Mouse (Mus musculus) Patski (cell line): Measurements from ENCODE around the gene Cenpc1. TPM values are rescaled to one million over a fixed set of nuclear protein-coding genes. Genes with fewer than 3 reads are reported as not detected.
A peak's percentile ranks its signal among the peaks of the same experiment; 100 is the strongest.

ENCODE experiments used
- ATAC-seq: fragments of 100-300 bp; one replicate; pipeline ENCODE4 v1.8.0; 2021
- CTCF ChIA-PET: fragments of 350-600 bp; sonication (Branson Sonifier 250); formaldehyde crosslinking; loops from one replicate; lab custom pipeline; 2022; ENCODE audit warnings: inconsistent platforms; lab: Charles Lee
- POLR2A ChIA-PET: fragments of 350-600 bp; sonication (Branson Sonifier 250); formaldehyde crosslinking; loops from one replicate; lab custom pipeline; 2022; ENCODE audit warnings: antibody characterized with exemption, inconsistent platforms; lab: Charles Lee
- DNase-seq: peaks from one replicate; pipeline ENCODE4 v3.0.0-alpha.2; 2011; ENCODE audit warnings: low read depth, low spot score
- H3K27me3 ChIP-seq: fragments of 371-371 bp; one replicate; pipeline ENCODE4 v1.5.1; 2021
- CTCF ChIP-seq: fragments of 100-300 bp; IDR thresholded peaks from one replicate; pipeline ENCODE4 v1.5.1; 2021
- in situ Hi-C: fragments of 300-500 bp; cut with MboI; formaldehyde crosslinking; loops from 3 replicates; pipeline ENCODE4 v1.11.1; 2018; ENCODE audit warnings: low pct_unique_long_range_greater_than_20kb, mixed read lengths
- polyA plus RNA-seq: library from polyadenylated mRNA; unstranded; gene quantifications from one replicate; pipeline ENCODE4 v1.2.3, GENCODE M21; 2021

Cenpc1 gene
- polyA plus RNA-seq, 1 experiment from 2014 or later = 22.4 TPM

GRCm38 (mm10) chr5:86029820-86030219 is 35.6 kb downstream of the Cenpc1 start:
- in situ Hi-C loops = no loop called here
- DNase-seq (no peak), ATAC-seq (no peak)
- TF ChIP-seq CTCF = no peak
- no peaks in the 10 kb centered on the region for H3K27me3 ChIP-seq
- ChIA-PET CTCF (interaction anchor here (1.8 kb wide), 1 partner anchor 36 kb away, joined by 5 read pairs; the partner anchor contains the start of gene Cenpc1), POLR2A (no interaction called here)

DNA sequence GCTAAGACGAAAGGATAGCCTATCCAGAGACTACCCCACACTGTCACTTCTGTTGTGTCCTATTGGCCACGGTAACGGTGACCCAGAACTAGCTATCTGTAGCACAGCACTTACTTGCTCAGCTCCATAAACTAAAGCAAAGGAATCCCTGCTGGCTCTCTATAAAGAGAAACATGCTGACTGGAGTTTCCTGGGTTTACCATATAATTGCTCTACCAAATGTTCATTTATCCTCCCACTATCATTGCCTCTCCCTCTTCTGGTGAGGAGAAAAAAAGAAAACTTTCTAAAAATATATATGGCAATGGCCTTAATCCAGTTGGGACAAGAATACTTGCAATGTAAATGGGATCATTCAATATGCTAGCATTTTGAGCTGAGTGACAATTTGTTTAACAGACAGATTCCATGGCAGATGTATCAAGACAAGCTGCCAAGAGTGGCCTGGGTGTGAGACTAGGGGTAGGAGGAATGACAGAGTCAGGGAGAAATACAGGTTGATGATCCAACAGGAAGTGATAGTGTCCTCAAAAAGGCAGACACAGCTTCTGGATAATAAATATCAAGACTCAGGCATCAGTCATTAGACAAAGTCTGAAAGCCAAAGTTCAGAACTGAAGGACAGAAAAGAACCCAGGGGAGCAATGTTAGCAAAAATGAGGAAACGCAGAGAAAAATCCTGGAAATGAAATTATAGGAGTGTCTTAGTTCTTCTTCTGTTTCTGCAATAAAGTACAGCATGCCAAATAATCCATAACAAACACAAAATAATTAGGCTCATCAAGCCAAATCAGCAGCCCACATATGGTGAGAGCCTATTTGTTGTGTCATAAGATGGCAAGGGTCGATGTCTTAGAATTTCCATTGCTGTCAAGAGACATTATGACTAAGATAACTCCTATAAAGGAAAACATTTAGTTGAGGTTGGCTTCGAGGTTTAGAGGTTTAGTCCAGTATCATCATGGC is 68.6 kb downstream of the Cenpc1 start:
- in situ Hi-C loops = no loop called here
- DNase-seq = no peak
- CTCF ChIA-PET = no interaction called here

GRCm38 (mm10) chr5:85994551-85994950 is 70.8 kb downstream of the Cenpc1 start:
- no peak for TF ChIP-seq CTCF
- CTCF ChIA-PET = interaction anchor here (0.8 to 1.4 kb wide), 3 partner anchors 29 to 42 kb away, joined by 3 to 9 read pairs (median 3); no protein-coding TSS in a partner anchor
- in situ Hi-C loops = no loop called here
- POLR2A ChIA-PET = no interaction called here
- DNase-seq = no peak
- no peak for ATAC-seq
- no peaks in the 10 kb centered on the region for H3K27me3 ChIP-seq

More for the DNA sequence above, 68.6 kb downstream of the Cenpc1 start:
- POLR2A ChIA-PET = no interaction called here
- H3K27me3 ChIP-seq = no peaks in the 10 kb centered on the region
- no peak for ATAC-seq
- TF ChIP-seq CTCF = no peak

GRCm38 (mm10) chr5:85992805-85993721 is 72.3 kb downstream of the Cenpc1 start:
- ChIA-PET CTCF (interaction anchor here (0.8 to 1.1 kb wide), 2 partner anchors 21 to 30 kb away, joined by 3 to 4 read pairs; no protein-coding TSS in a partner anchor), POLR2A (no interaction called here)
- H3K27me3 ChIP-seq = no peaks in the 10 kb centered on the region
- DNase-seq (no peak), ATAC-seq (peak; percentile 28)
- in situ Hi-C loops = no loop called here
- TF ChIP-seq CTCF = no peak

GRCm38 (mm10) chr5:85992055-85992454 is 73.3 kb downstream of the Cenpc1 start:
- peak; percentile 22 for TF ChIP-seq CTCF
- in situ Hi-C loops = no loop called here
- no peak for ATAC-seq
- POLR2A ChIA-PET = no interaction called here
- DNase-seq = no peak
- H3K27me3 ChIP-seq = no peaks in the 10 kb centered on the region
- CTCF ChIA-PET = no interaction called here

DNA sequence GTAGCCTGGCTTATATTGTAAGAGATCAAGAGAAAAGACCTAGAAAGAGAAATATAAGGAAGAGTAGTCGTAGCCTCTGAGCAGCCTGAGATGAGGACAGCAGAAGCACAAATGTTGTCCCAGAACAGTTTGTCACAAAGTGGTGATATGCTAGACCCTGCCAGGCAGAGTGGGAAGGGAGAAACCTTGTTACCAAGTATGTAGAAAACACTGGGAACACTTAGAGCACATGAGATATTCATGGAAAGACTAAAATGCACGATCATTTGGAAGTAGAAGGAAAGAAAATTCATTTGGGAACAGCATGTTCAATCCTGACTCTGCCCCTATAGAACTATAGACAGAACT is 77.9 kb downstream of the Cenpc1 start:
- ATAC-seq = no peak
- H3K27me3 ChIP-seq = peaks cover 20% of the 10 kb centered on the region
- CTCF ChIA-PET = no interaction called here
- in situ Hi-C loops = no loop called here
- no peak for TF ChIP-seq CTCF
- POLR2A ChIA-PET = no interaction called here
- DNase-seq = no peak

DNA sequence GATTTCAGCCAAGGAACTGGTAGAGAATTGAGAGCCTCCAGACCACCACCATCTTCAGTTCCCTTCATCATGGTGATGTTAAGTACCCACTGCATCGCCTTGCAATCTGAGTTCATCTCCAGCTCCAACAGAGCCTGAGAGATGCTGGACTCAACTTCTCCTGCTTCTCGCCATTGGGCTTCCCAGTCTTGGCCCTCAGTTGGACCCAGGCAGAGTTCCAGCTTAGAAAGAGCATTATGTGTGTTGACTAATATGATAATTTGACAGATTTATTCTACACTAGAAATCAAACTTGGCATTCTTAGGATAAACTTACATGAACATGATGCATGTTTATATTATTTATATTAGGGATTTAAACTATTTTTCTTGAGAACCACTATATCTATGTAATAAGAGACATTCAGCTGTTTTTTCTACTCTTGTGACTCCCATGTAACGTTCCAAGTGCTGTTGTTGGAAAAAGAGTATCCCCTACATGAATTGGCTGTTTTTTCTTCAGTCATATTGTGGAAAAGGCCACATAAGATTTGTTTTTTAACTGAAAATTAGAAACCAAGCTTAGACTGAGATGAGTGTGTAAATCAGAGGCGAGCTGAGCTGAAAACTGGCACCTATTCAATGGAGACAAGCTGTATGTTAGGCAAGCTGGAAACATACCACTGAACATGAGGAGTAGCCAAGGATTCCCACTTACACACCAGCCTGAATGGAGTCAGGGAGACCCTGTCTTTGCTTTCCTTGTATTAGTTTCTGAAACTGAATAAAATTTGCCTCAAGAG is 78.5 kb downstream of the Cenpc1 start:
- POLR2A ChIA-PET = no interaction called here
- peaks cover 25% of the 10 kb centered on the region for H3K27me3 ChIP-seq
- no peak for DNase-seq
- CTCF ChIA-PET = no interaction called here
- no peak for TF ChIP-seq CTCF
- ATAC-seq = no peak
- in situ Hi-C loops = no loop called here

DNA sequence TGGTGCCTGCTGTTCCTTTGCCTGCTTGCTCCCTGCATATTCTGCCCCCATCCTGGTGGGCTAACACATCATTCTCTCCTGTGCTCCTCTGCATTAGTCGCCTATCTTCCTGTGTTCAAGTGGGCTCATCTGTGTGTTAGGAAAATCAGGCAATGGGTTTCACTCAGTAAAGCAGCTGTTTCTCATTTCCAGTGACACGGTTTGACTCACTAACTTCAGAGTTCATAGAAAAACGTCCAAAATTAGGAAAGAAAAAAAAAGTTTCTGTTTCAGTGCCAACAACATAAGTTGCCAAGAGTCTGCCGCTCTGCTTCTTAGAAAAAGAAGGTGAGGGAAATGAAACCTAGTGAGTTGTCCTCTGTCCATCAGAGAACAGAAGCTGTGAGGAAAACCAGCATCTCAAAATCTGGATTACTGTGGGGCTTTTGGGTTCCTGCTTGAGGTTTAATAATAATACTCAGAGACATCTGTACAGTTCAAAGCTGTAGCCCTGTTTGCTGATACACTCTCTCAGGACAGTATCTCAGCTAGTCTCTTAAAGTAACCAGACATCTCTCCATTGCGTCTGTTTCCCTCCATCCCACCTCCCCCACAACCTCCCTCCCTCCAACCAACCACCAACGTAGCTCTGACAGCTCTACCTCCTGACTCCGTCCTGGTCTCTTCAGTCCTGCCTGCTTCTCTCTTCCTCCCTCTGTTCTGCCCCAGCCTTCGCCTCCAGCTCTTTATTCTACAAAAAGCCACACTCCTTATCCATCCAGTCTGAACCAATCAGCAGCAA is 87.5 kb downstream of the Cenpc1 start:
- no peak for TF ChIP-seq CTCF
- ChIA-PET CTCF (no interaction called here), POLR2A (no interaction called here)
- ATAC-seq (no peak), DNase-seq (no peak)
- peaks cover 45% of the 10 kb centered on the region for H3K27me3 ChIP-seq
- in situ Hi-C loops = no loop called here

DNA sequence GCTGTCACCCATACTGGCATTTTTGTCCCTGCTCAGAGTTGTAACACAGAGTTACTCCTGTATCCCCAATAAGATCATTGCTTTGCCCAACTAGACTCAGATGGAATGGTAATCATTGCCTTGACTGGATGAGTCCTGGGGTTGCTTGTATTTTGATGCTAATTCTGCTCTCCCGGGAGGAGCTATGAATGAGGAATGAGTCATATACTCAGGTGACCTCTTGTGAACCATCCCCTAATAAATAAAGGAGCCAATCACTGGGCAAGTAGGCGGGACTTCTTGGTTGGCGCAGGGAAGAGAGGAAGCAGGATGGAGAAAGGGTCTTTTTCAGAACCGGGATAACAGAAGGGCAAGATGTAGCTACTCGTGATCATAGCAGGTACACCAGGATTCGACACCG is 102.6 kb downstream of the Cenpc1 start:
- TF ChIP-seq CTCF = no peak

More for the DNA sequence above, 102.6 kb downstream of the Cenpc1 start:
- ChIA-PET CTCF (interaction anchor here (0.6 to 1.2 kb wide), 2 partner anchors 30 to 94 kb away, joined by 3 to 4 read pairs; no protein-coding TSS in a partner anchor), POLR2A (no interaction called here)
- in situ Hi-C loops = no loop called here
- DNase-seq = no peak
- ATAC-seq = no peak
- peaks cover 15% of the 10 kb centered on the region for H3K27me3 ChIP-seq

Other genes starting within 250 kb of the Cenpc1 start
- not detected for gene Stap1, start 6.2 kb upstream of the Cenpc1 start, polyA plus RNA-seq
- gene Uba6, start 107.2 kb upstream of the Cenpc1 start, polyA plus RNA-seq = 21.5 TPM
- not detected for gene Gnrhr, start 132.3 kb upstream of the Cenpc1 start, polyA plus RNA-seq
- gene Tmprss11c, start 223.7 kb upstream of the Cenpc1 start, polyA plus RNA-seq = not detected